Mouse (Mus musculus): ENCODE measurements around the gene Cnnm4. TPM values are rescaled to one million over a fixed set of nuclear protein-coding genes. Genes with fewer than 3 reads are reported as not detected.

The Cnnm4 gene
- polyA plus RNA-seq, 1 experiment = 6.5 TPM

DNA sequence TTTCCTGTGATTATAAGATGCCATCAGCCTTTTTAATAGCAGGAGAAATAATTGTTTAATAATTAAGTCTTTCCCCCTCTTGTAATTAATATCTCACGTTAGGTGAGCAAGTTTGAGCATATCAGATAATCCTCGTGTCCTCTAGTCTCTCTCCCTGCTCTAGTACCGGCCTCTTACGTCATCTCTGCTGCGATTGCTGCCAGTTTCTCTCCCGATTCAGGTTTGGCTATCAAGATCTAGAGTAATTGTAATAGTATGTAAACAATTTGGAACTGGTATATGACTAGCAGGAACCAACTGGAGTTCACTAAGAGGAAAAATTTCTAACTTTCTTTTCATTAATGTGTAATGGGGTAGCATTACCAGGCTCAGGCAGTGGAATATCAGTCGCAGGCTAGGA, 13.7 kb downstream of the Cnnm4 start:
- H3K27ac ChIP-seq (ENCODE audit: insufficient read depth, low read length) = no peak overlapping the region
- H3K4me1 ChIP-seq (ENCODE audit: control insufficient read depth, insufficient read depth, low read length) = no peaks in the 10 kb centered on the region
- H3K4me3 ChIP-seq (ENCODE audit: insufficient read depth, low read length) = no peak overlapping the region
- no peak for TF ChIP-seq POLR2A (IDR thresholded peaks at IDR 0.05; ENCODE audit: extremely low read depth, insufficient read depth, low read length)
- no peak for TF ChIP-seq CTCF (IDR thresholded peaks at IDR 0.05; ENCODE audit: extremely low read depth, insufficient read depth, low read length)

DNA sequence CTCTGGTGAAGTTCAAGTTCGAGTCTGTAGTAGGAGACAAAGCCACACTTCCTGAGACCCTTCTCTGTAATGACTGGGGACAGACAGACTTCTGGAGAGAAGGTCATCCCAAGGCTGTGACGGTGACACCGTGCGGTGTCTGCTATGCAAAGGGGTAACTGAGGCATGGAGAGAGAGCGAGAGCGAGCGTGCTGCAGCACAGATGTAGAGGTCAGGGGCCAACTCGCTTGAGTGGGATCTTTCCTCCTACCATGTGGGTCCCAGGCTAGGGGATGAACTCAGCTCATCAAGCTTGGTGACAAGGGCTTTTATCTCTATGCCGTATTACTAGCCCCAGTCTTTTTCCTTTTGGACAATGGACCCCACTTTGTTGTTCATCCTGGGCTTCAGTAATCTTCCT, 15.7 kb downstream of the Cnnm4 start:
- no peak for TF ChIP-seq POLR2A (IDR thresholded peaks at IDR 0.05; ENCODE audit: extremely low read depth, insufficient read depth, low read length)
- no peak for TF ChIP-seq CTCF (IDR thresholded peaks at IDR 0.05; ENCODE audit: extremely low read depth, insufficient read depth, low read length)
- Histone ChIP-seq H3K27ac (ENCODE audit: insufficient read depth, low read length) (no peak overlapping the region), H3K4me1 (ENCODE audit: control insufficient read depth, insufficient read depth, low read length) (no peaks in the 10 kb centered on the region), H3K4me3 (ENCODE audit: insufficient read depth, low read length) (no peak overlapping the region)

DNA sequence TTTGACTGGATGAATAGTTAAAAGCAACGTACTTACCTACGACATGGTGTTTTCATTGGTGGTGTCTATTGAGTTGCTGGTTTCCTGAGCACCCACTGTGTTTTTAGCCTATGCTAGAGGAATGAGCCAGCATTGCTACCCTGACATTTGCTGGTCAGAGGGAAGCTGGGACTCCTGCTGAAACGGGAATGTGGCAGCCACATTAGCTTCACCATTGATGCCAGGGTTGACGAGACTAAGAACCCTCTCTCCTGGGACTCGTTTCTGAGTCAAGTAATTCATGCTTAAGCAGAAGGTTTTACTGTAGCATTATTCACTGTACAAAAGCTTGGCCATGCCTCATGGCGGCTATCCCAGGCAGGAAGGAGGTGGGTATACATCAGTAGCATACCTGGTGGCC, 18.2 kb downstream of the Cnnm4 start:
- Histone ChIP-seq H3K27ac (ENCODE audit: insufficient read depth, low read length) (no peak overlapping the region), H3K4me1 (ENCODE audit: control insufficient read depth, insufficient read depth, low read length) (no peaks in the 10 kb centered on the region), H3K4me3 (ENCODE audit: insufficient read depth, low read length) (no peak overlapping the region)
- TF ChIP-seq POLR2A (IDR thresholded peaks at IDR 0.05; ENCODE audit: extremely low read depth, insufficient read depth, low read length) = no peak
- no peak for TF ChIP-seq CTCF (IDR thresholded peaks at IDR 0.05; ENCODE audit: extremely low read depth, insufficient read depth, low read length)

DNA sequence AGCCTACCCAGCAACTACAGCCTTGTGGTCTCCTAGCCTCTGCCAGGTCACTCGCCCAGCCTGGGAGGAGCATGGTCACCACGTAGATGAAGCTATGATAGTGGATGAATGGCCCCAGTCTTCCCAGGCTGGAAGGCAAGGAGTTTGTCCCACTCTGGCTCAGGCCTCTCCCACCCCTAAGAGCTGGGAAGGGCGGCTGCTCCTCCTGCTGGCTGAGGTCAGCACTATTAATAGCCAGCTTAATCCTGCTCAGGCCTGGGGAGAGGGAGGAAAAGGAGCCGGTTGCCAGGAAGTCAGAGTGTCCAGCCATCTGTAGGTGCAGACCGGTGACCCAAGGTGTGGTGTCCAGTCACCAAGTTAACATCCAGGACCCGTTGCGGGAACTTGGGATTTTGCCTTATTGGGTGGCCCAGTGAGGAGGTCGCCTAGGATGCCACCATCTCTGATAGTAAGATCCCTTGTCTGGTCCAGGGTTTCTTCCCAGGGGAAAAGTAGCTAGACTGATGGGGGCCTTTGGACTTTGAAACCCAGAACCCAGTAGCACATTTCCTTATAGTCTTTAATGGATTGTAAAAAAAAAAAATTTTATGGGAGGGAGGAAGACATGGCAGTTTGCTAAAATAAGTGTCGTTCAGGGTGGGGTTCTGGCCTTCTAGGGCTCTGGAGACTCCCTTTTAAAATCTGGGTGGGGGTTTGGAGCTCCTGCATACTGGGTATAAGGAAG, 21.2 kb downstream of the Cnnm4 start:
- TF ChIP-seq CTCF (IDR thresholded peaks at IDR 0.05; ENCODE audit: extremely low read depth, insufficient read depth, low read length) (0 out of 2 replicates have a peak, but pooled peaks have one; percentile 15), POLR2A (IDR thresholded peaks at IDR 0.05; ENCODE audit: extremely low read depth, insufficient read depth, low read length) (no peak)
- H3K4me3 ChIP-seq (ENCODE audit: insufficient read depth, low read length) = no peak overlapping the region
- H3K27ac ChIP-seq (ENCODE audit: insufficient read depth, low read length) = no peak overlapping the region
- H3K4me1 ChIP-seq (ENCODE audit: control insufficient read depth, insufficient read depth, low read length) = no peaks in the 10 kb centered on the region

DNA sequence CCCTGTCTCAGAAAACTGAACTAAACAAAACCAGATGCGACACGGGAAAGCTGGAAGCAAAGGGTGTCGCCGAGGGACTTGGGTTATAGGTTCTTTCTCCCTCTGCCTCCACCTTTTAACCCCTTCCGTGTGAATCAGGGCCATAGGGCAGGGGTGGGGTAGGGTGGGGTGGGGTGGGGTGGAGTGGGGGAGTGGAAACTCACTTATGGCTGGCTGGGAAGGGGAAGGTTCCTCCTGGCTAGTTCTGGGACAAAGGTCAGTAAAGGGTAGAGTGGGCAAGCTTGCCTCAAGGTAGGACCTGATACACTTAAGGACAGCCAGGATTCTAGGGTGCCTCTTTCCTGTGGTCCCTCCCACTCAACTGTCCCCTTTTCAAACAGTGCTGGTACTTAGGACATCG, 21.9 kb downstream of the Cnnm4 start:
- Histone ChIP-seq H3K4me3 (ENCODE audit: insufficient read depth, low read length) (no peak overlapping the region), H3K27ac (ENCODE audit: insufficient read depth, low read length) (no peak overlapping the region), H3K4me1 (ENCODE audit: control insufficient read depth, insufficient read depth, low read length) (no peaks in the 10 kb centered on the region)
- TF ChIP-seq CTCF (IDR thresholded peaks at IDR 0.05; ENCODE audit: extremely low read depth, insufficient read depth, low read length) (no peak), POLR2A (IDR thresholded peaks at IDR 0.05; ENCODE audit: extremely low read depth, insufficient read depth, low read length) (no peak)

DNA sequence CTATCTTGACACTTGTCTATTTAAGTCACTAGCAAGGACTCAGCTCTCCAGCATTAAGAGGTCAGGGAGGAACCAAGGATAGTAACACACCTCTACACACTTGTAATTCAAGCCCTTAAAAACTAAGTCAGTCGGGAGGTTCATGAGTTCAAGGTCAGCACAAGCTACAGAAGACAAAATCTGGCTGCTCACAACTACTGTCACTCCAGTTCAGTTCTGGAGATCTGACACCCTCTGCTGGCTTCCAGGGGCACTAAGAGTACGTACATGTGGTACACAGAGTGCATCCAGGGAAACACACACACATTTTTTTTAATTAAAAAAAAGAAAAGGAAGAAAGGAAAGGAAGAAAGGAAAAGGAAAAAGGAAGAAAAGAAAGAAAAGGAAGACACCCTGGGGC, 25.3 kb downstream of the Cnnm4 start:
- TF ChIP-seq POLR2A (IDR thresholded peaks at IDR 0.05; ENCODE audit: extremely low read depth, insufficient read depth, low read length) (no peak), CTCF (IDR thresholded peaks at IDR 0.05; ENCODE audit: extremely low read depth, insufficient read depth, low read length) (peak; percentile 53)
- Histone ChIP-seq H3K4me1 (ENCODE audit: control insufficient read depth, insufficient read depth, low read length) (no peaks in the 10 kb centered on the region), H3K4me3 (ENCODE audit: insufficient read depth, low read length) (no peak overlapping the region), H3K27ac (ENCODE audit: insufficient read depth, low read length) (no peak overlapping the region)

DNA sequence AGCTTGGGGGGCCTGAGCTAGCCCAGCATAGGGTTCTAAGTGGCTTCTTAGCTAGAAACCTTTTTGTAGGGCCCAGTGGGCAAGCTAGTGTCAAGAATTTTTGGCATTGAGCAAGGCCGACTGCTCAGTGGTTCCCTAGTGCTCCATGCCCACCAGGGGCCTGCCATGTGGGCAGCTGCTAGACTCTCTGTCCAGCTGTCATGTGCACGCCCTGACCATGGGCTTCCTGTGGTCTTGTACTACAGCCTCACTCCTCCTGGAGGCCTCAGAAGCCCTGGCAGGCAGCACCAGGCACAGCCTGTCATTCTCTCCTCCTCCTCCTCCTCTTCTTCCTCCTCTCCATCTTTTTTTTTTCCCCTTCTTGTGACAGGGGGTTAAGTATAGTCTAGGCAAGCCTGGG, 25.9 kb downstream of the Cnnm4 start:
- Histone ChIP-seq H3K4me3 (ENCODE audit: insufficient read depth, low read length) (no peak overlapping the region), H3K27ac (ENCODE audit: insufficient read depth, low read length) (no peak overlapping the region), H3K4me1 (ENCODE audit: control insufficient read depth, insufficient read depth, low read length) (no peaks in the 10 kb centered on the region)
- TF ChIP-seq POLR2A (IDR thresholded peaks at IDR 0.05; ENCODE audit: extremely low read depth, insufficient read depth, low read length) (no peak), CTCF (IDR thresholded peaks at IDR 0.05; ENCODE audit: extremely low read depth, insufficient read depth, low read length) (no peak)

DNA sequence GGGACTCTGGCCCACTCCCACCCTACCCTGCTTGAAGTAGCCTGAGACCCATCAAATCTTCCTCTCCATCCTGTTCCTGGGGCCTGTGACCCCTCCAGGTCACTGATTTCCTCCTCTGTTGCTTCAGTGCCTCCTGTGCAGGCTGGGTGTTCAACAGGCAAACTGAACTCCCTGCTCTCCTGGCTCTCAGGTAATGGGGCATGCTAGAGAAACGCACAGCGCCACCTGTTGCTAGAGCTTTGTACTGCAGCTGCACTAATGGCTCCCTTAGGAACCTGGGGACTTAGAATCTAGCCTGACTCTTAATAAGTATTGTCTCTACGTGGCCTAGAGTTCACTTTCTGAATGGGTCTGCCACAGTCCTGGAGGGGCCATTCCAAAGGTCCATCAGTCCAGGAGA, 29.8 kb downstream of the Cnnm4 start:
- H3K4me3 ChIP-seq (ENCODE audit: insufficient read depth, low read length) = no peak overlapping the region
- no peaks in the 10 kb centered on the region for H3K4me1 ChIP-seq (ENCODE audit: control insufficient read depth, insufficient read depth, low read length)
- TF ChIP-seq POLR2A (IDR thresholded peaks at IDR 0.05; ENCODE audit: extremely low read depth, insufficient read depth, low read length) (no peak), CTCF (IDR thresholded peaks at IDR 0.05; ENCODE audit: extremely low read depth, insufficient read depth, low read length) (peak; percentile 94)
- H3K27ac ChIP-seq (ENCODE audit: insufficient read depth, low read length) = no peak overlapping the region

DNA sequence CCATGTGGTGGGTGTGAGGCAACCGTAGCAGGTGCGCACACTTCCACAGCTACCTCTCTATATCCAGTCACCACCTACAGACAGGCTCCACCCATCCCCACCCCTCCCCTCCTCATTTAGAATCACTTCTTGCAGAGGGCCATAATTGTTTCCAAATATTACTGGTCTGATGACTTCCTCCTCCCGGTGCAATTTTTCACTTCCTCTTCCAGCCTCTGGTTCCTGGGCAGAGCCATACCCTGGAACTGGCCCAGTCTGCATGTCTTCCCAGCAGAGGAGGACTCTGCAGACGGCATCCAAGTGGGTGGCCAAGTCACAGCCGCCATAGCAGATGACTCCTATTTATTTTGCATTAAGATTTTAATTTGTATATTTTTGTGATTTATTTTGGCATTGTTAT, 36.8 kb downstream of the Cnnm4 start:
- Histone ChIP-seq H3K4me1 (ENCODE audit: control insufficient read depth, insufficient read depth, low read length) (no peaks in the 10 kb centered on the region), H3K27ac (ENCODE audit: insufficient read depth, low read length) (no peak overlapping the region), H3K4me3 (ENCODE audit: insufficient read depth, low read length) (no peak overlapping the region)
- no peak for TF ChIP-seq CTCF (IDR thresholded peaks at IDR 0.05; ENCODE audit: extremely low read depth, insufficient read depth, low read length)
- TF ChIP-seq POLR2A (IDR thresholded peaks at IDR 0.05; ENCODE audit: extremely low read depth, insufficient read depth, low read length) = no peak

DNA sequence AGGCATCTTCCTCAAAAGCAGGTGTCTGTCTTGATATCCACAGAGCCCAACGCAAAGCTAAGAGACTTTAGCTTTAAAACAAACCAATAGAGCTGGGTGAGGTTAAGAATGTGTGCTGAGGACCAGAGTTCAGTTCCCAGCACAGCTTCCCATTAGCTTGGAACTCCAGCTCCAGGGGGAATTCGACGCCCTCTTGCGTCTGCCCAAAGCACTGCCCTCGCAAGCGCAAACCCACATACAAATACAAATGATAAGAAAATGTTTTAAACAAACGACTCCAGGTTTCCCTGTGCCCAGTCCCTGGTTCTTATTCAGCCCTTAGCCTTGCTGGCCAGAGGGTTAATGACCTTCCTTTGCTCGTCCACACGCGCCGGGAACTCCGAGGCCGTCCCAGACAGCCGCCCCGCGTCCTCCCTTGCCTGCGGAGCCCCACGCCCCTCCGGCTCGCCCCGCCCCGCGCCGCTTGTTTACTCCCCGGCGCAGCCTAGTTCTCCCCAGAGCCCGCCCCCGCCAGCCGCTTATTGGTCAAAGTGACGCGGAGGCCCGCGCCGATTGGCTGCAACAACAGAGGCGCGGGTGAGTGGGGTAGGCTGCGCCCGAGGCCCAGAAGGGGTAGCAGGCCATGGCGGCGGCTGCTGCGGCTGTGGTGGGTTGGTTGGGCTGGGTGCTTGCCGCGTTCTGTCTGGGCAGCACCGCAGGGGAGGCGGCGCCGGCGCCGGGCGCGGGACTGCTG, 40.0 kb downstream of the Cnnm4 start, which contains the start of gene Cnnm3:
Gene Cnnm3, plus strand, starts transcription at position 579 of the 733 bp plus-strand sequence.
- H3K4me3 ChIP-seq (ENCODE audit: insufficient read depth, low read length) = peak within 1 kb of the TSS; percentile 42
- H3K4me1 ChIP-seq (ENCODE audit: control insufficient read depth, insufficient read depth, low read length) = no peaks in the 10 kb centered on the region
- peak; percentile 73 for TF ChIP-seq POLR2A (IDR thresholded peaks at IDR 0.05; ENCODE audit: extremely low read depth, insufficient read depth, low read length)
- TF ChIP-seq CTCF (IDR thresholded peaks at IDR 0.05; ENCODE audit: extremely low read depth, insufficient read depth, low read length) = peak; percentile 36
- H3K27ac ChIP-seq (ENCODE audit: insufficient read depth, low read length) = peak within 1 kb of the TSS; percentile 97
